Mouse (Mus musculus) natural killer cell, adult 2 months (primary cell): Measurements from ENCODE around the gene Tada1.

Experiments
- DNase-seq, 2 experiments: peaks; one replicate each; pipeline ENCODE4 v3.0.0; 2022; ENCODE audit warnings: low spot score in 2 of 2

Gene Tada1

DNA sequence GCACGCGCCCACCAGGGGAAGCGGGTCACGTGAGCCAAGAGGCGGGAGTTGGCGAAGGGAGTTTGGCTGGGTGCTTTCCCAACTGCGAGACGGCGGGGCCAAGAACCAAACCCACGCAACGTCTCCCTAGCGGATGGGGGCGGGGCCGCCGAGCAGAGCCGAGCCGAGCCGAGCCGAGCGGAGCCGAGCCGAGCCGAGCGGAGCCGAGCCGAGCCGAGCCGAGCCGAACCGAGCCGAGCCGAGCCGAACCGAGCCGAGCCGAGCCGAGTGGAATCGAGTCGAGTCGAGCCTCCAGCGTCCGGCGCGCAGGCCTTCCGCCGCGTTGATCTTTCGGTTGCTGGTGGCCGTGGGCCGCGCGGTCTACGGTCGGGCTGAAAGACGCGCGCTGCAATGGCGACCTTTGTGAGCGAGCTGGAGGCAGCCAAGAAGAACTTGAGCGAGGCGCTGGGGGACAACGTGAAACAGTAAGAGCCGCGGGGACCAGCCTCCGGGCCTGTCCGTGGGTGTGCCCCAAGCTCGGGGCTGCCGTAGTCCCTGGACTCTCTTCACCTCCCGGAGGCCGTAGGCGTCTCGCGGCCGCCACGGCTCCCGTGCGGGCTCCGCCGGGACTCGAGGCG is at the start of gene Tada1:
Gene Tada1 (plus strand): TSS at position 85 of the 617 bp plus-strand sequence.
- DNase-seq: peak; percentile 93

DNA sequence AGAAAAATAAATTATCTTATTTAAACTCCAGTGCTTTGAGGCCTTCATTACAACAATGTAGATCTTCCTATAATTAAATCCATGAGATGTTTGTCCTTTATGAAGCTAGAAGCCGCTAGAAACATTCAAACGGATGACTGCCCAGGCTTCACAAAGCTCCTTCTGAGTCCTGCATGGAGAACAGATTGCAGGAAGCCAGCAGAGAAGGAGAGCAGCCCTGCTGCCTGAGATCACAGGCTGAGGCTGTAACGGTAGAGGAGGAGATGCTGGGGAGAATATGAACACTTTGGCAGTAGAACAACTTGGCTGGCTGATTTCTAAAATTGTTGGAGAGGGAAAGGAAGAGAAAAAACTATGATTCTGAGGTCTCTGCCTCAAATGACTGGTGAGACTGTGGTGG is 48.1 kb upstream of the Tada1 start:
- DNase-seq: no peak

DNA sequence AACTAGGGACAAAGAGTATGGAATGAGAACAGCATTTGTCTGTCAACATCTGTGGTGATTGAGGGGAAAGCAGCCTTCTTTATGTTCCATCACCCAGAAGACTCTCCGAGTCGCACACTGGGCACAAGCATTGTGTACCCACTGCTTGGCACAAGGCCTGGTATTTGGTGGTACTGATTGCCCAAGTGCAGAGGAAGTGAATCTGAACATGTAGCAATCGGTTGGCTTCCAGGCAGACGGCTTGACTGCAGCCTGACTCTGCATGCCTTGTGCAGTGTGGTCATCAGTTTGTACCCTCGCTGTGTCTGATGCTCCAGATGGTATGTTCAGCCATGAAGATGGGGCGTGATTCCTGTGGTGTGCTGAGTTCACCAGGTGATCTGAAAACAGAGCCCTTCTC is 39.8 kb upstream of the Tada1 start:
- no peak for DNase-seq

DNA sequence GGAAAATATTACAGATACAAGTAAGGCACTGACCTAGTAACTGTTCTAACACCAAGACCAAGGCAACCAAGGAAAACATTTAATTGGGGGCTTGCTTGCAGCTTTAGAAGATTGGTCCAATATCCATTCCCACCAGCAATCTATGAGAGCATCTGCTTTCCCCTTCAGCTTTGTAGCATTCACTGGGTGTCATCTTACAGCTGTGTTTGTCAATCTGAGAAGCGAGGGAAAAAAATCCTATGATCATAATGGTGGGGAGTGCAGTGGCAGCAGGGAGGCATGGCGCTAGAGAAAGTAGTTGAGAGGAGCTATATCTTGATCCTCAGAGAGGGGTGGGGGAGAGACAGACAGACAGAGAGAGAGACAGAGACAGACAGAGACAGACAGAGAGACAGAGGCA is 36.8 kb upstream of the Tada1 start:
- no peak for DNase-seq

DNA sequence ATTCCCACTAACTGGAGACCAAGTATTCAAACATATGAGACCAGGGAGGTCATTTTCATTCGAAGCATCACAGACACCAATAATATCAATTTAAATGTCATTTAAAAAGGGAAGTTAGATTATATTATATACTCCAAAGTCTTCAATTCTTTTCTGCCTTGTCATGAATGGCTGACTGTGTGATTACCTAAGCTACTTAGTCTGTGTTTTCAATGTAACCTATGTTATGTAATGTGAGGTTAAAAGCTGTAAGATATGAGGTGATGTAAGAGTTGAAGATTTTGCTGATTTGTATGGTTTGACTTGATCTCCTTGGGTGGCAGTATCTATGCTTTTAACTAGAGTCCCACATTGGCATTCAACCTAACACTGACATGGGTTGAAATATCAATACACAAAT is 36.4 kb upstream of the Tada1 start:
- no peak for DNase-seq

DNA sequence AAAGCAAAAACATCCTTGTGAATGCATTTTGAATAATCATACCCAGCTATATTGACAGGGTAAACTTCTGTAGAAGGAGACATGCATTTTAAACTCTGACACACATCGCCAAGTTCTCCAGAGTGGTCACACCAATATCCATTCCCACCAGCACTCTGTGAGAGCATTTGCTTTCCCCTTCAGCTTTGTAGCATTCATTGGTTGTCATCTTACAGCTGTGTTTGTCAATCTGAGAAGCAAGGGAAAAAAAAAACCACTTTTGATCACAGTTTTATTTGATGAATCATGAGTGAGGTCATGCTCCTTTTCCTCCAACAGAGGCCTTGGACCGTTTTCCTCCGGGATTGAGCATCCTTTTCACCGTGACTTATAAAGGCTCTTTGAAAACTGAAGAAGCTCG is 35.3 kb upstream of the Tada1 start:
- DNase-seq: no peak

DNA sequence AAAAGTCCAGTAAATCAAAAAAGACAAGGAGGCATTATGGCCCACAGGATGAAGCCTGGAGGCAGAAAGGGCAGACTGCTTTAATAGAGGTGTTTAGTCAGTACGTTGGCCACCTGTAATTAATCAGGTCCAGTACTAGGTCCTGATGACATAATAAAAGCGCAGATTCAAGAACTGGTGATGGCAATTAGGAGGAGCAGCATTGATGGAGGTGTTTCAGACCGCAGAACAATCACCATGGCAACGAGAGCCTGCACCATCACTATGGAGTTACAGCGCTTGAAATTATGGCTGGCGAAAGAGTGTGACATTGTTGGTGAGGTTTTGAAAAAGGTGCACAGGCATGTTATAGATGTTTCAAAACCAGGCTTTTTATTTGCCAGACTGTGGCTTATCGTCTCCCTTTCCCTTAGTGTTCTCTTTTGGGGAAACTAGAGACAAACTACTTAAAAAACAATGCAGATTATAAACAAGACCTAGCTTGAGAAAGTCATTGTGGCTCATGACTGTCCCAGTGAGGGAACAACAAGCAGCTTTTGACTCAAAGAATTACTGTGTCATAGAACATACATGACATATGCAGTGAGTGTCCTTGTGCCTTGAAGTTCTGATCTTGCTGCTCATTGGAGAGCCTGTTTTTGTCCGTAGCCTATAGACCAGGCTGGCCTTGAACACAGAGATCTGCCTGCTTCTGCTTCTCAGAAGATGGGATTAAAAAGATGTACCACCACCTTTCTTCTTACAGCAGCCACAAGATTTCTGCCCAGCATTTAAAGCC is 34.4 kb upstream of the Tada1 start:
- DNase-seq: no peak

DNA sequence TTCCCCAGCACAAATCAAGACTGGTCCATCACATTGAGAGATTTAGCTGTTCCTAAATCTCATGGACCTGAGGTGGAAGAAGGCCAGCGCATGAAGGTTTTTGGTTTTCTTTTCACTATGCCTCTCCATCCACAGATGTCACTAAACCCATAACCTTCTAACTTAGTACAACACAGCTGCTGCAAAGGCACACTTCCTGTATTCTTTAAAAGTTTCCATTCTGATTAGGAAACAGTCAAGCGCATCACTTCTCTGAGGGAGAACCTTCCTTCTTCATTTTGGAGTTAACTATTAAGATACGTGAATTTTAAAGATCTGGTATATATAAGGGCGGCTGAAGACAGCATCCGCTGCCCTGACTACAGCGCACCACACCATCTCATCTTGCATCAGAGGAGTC is 33.3 kb upstream of the Tada1 start:
- no peak for DNase-seq

DNA sequence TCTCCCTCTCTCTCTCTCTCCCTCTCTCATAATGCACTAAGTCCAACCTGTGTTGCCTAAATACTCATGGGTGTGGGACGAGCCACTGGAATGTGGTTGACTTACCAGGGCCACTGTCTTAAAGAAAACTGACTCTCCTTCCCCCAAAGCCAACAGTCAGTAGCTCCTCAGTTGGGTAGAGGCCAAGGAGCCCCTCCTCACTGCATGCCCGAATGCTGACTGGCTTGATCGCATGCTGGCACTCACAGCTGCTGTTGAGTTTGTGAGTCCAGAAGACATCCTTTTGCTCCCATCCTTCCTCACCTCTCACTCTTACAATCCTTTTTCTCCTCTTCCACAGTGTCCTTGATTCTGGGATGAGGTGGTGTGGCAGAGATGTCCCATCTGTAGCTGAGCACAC is 32.0 kb upstream of the Tada1 start:
- DNase-seq: no peak

DNA sequence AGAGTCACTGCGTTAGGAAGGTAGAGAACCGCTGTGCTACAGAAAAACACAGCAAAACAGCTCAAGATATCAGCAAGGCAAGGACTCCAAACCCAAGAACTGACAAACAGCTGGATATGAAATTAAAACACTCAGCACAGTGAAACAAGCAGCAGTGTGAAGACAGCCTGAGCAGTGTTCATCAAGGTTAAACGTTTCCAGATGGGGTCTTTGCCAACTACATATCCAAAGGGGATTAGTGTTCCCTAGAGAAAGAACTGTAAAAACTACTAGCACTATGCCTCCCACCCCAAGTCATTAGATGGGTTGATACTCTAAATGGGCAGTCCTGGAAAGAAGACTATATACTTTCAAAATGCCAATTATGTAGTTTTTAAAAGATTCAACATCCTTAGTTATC is 29.6 kb upstream of the Tada1 start:
- DNase-seq: no peak

DNA sequence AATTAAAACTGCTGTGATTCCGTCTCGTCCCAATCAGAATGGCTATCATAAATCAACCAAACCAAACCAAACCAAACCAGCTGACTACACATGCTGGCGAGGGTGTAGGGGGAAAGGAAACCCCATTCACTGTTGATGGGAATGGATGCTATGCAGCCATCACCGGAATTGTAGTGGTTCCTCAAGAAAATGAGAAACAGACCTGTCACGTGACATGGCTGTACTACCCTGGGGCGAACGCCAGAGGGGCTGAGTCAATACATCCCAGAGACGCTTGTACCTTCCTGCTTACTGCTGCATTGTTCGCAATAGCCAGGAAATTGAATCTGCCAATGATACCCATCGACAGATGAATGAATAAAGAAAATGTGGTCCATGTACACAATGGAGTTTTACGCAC is 29.1 kb upstream of the Tada1 start:
- no peak for DNase-seq

DNA sequence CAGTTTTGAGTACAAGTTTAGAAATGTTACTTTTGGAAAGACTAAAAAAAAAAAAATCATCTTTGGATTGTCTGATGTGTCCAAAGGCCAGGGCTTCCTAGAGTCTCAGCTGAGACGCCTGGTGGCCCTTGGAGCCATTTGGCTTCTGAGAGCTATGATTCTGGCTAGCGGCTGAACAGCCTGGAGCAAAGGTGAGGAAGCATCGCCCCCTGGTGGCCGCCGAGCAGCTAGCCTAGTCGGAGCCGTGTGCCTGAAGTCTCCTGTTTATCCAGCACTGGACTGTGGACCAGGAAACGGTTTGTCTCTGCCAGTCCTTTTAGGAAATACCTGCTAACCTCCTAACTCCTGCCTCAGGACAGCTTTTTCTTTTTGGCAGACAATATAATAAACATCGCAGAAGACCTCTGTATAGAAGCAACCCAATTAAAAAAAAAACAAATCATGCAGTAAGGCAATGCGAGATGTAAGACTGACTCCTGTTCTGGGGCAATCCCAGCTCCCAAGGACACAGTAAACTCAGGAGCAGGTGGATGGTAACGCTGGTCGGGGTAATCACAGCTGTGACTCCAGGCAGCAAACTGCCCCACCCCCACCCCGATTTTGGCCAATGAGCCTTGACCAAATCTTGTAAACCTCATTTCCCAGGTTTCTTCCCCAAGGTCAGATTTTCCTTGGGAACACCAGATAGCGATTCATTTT is 18.6 kb upstream of the Tada1 start:
- DNase-seq: peak; percentile 49 to 73

DNA sequence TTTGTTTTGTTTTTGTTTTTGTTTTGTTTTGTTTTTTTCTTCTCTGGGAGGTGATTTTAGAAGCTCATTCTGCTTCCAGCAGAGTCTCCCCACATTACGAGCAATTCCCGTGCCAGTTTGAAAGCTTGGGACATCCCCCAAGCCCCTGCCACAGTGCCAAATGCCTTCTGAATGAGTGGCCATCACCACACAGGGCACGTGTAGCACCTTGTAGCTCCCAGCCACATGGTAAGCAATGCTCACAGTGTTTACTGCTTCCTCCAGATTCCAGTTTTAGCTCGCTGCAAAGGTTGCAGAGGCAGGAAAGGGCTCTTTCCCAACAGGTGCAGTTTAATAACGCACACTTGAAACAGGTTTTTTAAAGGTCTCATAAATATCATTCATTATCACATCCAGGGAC is 18.0 kb upstream of the Tada1 start:
- DNase-seq: no peak

DNA sequence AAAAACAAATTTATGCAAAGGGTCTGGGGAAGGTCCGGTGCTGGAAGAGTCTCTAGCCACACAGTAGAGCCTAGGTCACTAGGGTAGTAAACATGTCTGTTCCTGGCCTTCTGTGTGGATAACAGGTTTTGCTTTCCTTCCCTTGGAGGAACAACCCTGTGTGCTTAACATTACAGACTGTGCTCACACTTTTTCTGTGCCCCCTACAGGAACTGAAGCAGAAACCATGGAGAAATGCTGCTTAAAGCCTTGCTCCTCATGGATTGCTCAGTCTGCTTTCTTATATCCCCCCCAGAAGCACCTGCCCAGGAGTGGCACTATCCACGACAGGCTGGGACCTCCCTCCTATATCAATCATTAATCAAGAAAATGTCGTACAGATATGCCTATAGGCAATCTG is 17.1 kb upstream of the Tada1 start:
- DNase-seq: no peak

DNA sequence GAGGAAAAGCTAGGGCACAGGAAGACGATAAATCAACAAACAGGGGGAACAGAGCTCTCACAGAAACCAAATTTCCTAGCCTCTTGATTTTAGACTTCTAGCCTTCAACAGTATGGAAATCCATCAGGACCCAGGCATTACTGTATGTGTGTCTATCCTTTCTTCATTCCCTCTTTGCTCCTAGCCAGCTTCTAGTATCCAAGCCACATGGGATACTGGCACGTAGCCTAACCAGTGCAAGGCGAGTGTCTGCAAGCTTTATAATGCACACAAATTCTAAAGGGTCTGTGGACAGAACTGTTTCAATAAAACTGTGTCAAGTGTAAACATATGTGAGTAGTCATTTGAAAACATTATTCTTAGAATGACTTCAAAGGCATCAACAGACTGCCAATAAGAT is 16.2 kb upstream of the Tada1 start:
- no peak for DNase-seq

DNA sequence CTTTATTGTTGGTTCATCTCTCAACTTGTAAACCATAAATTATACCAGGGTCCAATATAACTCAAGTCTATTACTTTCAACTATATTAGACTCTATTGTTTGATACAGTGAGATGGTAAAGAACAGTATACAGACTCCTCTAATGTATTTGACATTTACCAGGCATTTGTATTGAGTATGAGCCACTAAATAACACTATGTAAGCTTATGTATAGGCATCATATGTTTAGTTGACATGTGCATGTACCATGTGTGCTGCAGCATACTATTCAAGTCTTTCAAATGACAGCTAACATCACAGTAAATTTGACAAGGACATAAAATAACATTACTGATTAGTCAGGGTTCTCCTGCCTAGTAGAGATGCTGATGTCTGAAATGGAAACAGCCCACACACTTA is 15.8 kb upstream of the Tada1 start:
- DNase-seq: no peak

DNA sequence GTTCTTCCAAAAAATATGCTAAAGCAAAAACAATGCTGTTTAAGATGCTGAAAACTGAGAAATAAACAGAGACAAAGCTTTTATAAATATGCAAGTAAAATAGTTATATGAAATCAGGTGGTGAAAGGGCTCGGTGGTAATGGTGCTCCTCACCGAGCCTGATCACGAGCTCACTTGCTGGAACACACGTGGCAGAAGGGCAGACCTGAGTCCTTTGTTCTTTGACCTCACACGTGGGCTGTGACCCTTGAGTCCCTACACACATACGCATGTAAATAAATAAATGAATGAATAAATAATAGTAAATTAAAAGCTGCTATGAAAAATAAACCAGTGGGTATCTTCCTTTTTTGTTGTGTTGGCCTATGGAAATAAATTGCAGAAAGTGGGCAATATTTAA is 1.7 kb upstream of the Tada1 start:
- no peak for DNase-seq

DNA sequence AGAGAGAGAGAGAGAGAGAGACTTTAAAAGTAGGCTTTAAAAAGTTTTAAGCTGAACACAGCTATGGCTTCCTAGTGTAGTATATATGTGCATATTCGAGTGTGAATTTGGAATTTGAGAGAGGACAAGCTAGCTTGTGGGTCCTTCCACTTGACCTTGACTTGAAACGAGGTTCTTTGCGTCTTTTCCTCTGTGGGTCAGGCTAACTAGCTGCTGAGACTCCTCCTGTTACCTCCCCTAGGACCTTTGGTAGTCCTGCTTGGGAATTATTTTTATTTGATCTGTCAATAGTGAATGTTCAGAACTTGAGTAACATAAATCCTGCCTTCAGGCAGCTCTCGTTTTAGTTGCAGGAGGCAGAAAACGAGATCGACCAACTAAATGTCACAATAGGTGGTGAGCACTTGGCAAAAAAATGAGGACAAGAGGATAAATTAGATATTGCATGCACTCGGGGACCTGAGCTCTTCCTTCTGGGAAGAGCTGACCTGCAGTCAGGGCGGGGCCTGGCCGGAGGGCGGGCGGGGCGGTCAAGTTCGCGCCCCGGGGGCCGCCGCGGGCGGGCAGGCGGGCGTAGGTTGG is 375 bp upstream of the Tada1 start:
- DNase-seq: no peak

DNA sequence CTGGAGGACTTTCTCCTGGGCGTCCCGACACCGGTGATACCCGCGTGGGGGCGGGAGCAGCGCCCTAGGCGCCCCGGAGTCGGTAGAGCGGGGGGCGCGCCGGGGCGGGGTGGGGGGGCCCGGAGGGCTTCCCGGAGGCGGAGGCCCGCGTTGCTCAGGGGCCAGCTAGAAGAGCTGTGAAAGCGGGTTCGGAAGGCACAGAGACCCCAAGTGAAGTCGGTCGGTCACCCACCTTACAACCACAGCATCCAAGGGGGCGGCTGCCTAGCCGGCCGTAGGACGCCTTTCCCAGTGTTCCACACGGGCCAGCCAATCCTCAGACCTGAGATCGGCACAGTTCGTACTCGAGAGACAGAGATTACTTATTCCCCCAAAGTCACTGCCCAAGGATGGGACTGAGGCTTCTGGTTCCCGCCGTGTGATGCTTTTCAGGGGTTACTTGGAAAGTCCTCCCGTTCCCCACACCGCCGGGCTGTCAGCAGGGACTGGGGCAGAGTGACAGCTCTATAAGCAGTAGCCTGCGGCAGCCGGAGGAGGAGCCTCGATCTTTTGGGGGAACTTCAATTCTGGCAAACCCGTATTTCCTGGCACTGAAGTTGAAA is 834 bp downstream of the Tada1 start:
- DNase-seq: peak; percentile 72 to 75

DNA sequence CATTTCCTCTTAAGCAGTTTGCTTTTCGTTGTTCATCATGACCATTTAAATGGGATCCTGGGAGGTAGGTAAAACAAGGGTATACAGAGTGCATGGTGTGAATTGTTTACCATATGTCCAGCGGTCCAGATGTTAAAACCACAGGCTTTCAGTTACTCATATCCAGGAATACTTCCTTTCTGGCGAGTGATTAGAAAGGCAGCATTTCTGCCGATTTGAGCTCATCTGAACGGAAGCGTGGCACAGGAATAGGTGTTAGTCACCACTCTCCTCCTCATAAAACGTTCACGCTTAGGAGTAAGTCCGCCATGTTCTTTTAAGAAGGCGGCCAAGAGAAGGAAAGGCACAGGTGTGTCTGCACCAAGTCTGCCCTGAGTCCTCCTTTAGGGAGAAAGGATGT is 2.4 kb downstream of the Tada1 start:
- DNase-seq: no peak

DNA sequence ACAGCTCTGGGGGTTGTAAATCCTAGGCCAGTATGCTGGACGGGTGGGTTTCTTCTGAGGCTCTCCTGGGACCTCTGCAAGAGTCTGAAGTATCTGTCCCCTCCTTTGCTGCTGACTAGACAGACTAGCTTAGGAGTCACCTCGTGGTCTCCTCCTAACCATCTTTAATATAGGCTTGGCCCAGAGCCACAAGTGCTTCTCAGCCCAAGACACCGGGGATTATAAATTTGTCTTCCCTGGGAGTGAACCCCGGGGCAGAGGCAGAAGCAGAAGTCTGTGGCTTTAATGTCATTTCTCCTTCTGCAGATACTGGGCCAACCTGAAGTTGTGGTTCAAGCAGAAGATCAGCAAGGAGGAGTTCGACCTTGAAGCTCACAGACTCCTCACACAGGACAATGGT is 2.9 kb downstream of the Tada1 start:
- no peak for DNase-seq

DNA sequence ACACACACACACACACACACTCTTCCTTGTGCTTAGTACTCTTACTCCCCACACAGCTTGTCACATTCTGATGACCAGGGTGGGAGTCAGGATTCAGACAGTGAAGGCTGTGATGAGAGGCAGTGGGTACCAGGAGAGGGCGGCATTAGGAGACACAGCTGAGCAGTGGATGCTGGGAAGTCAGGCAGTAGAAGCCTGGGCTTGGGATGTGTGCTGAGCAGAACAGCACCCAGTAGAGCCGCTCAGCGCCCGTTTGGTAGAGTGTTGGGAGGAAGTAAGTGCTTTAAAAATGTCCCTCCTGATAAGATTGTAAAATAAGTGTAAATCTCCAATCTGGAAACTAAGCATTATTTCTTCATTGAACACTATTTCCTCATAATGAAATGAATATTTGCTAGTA is 3.7 kb downstream of the Tada1 start:
- DNase-seq: no peak
